Mouse (Mus musculus): Measurements from ENCODE around the gene Thtpa. TPM values are rescaled to one million over a fixed set of nuclear protein-coding genes. Genes with fewer than 3 reads are reported as not detected.

Gene Thtpa
- polyA plus RNA-seq, 1 experiment = 0.02 TPM

GRCm38 (mm10) chr14:55116425-55117200 is 22.0 kb downstream of the Thtpa start, which contains the start of gene Jph4:
Gene Jph4, minus strand, starts transcription at chr14:55116935.
- no peak within 1 kb of the TSS for H3K4me3 ChIP-seq (replicated peaks)

GRCm38 (mm10) chr14:55118852-55119251 is 24.3 kb downstream of the Thtpa start:
- Histone ChIP-seq H3K4me1 (ENCODE audit: control insufficient read depth) (peaks cover 5% of the 10 kb centered on the region), H3K9me3 (ENCODE audit: control insufficient read depth, low read length) (peaks cover 4% of the 10 kb centered on the region; the same call in 1 of the 2 replicates), H3K27me3 (ENCODE audit: control insufficient read depth) (peaks cover 64% of the 10 kb centered on the region), H3K36me3 (ENCODE audit: control insufficient read depth) (no peaks in the 10 kb centered on the region), H3K4me3 (replicated peaks) (no peak overlapping the region)
- TF ChIP-seq GATA1 (IDR thresholded peaks at IDR 0.05; ENCODE audit: low read length) = no peak
- TF ChIP-seq TAL1 (IDR thresholded peaks at IDR 0.05; ENCODE audit: low read length) = no peak

More at GRCm38 (mm10) chr14:55116425-55117200, 22.0 kb downstream of the Thtpa start, which contains the start of gene Jph4:
- TF ChIP-seq TAL1 (IDR thresholded peaks at IDR 0.05; ENCODE audit: low read length) (no peak), GATA1 (IDR thresholded peaks at IDR 0.05; ENCODE audit: low read length) (no peak)
- H3K27me3 ChIP-seq (ENCODE audit: control insufficient read depth) = peaks cover 70% of the 10 kb centered on the region
- no peaks in the 10 kb centered on the region for H3K36me3 ChIP-seq (ENCODE audit: control insufficient read depth)
- H3K4me1 ChIP-seq (ENCODE audit: control insufficient read depth) = peaks cover 5% of the 10 kb centered on the region
- peaks cover 4% of the 10 kb centered on the region; the same call in 1 of the 2 replicates for H3K9me3 ChIP-seq (ENCODE audit: control insufficient read depth, low read length)

- TF ChIP-seq TAL1 (IDR thresholded peaks at IDR 0.05; ENCODE audit: low read length) (no peak), GATA1 (IDR thresholded peaks at IDR 0.05; ENCODE audit: low read length) (no peak)
- Histone ChIP-seq H3K27me3 (ENCODE audit: control insufficient read depth) (peaks cover 56% of the 10 kb centered on the region), H3K4me3 (replicated peaks) (no peak overlapping the region), H3K9me3 (ENCODE audit: control insufficient read depth, low read length) (peaks cover 3% of the 10 kb centered on the region; the same call in 1 of the 2 replicates), H3K36me3 (ENCODE audit: control insufficient read depth) (no peaks in the 10 kb centered on the region), H3K4me1 (ENCODE audit: control insufficient read depth) (peaks cover 4% of the 10 kb centered on the region)
Observed at GRCm38 (mm10) chr14:55119421-55120134, 25.0 kb downstream of the Thtpa start.

GRCm38 (mm10) chr14:55121947-55122346 is 27.4 kb downstream of the Thtpa start:
- H3K27me3 ChIP-seq (ENCODE audit: control insufficient read depth) = peaks cover 33% of the 10 kb centered on the region
- no peaks in the 10 kb centered on the region for H3K4me1 ChIP-seq (ENCODE audit: control insufficient read depth)
- no peaks in the 10 kb centered on the region for H3K36me3 ChIP-seq (ENCODE audit: control insufficient read depth)
- TF ChIP-seq TAL1 (IDR thresholded peaks at IDR 0.05; ENCODE audit: low read length) (no peak), GATA1 (IDR thresholded peaks at IDR 0.05; ENCODE audit: low read length) (no peak)
- H3K9me3 ChIP-seq (ENCODE audit: control insufficient read depth, low read length) = no peaks in the 10 kb centered on the region
- no peak overlapping the region for H3K4me3 ChIP-seq (replicated peaks)

- Histone ChIP-seq H3K36me3 (ENCODE audit: control insufficient read depth) (no peaks in the 10 kb centered on the region), H3K9me3 (ENCODE audit: control insufficient read depth, low read length) (no peaks in the 10 kb centered on the region), H3K4me1 (ENCODE audit: control insufficient read depth) (no peaks in the 10 kb centered on the region), H3K4me3 (replicated peaks) (no peak overlapping the region), H3K27me3 (ENCODE audit: control insufficient read depth) (peaks cover 28% of the 10 kb centered on the region)
- TF ChIP-seq GATA1 (IDR thresholded peaks at IDR 0.05; ENCODE audit: low read length) = no peak
- no peak for TF ChIP-seq TAL1 (IDR thresholded peaks at IDR 0.05; ENCODE audit: low read length)
Observed at GRCm38 (mm10) chr14:55122359-55122758, 27.8 kb downstream of the Thtpa start.

GRCm38 (mm10) chr14:55125711-55126110 is 31.1 kb downstream of the Thtpa start:
- H3K36me3 ChIP-seq (ENCODE audit: control insufficient read depth) = no peaks in the 10 kb centered on the region
- no peak for TF ChIP-seq GATA1 (IDR thresholded peaks at IDR 0.05; ENCODE audit: low read length)
- TF ChIP-seq TAL1 (IDR thresholded peaks at IDR 0.05; ENCODE audit: low read length) = no peak
- H3K4me1 ChIP-seq (ENCODE audit: control insufficient read depth) = no peaks in the 10 kb centered on the region
- H3K9me3 ChIP-seq (ENCODE audit: control insufficient read depth, low read length) = no peaks in the 10 kb centered on the region
- peaks cover 12% of the 10 kb centered on the region for H3K27me3 ChIP-seq (ENCODE audit: control insufficient read depth)
- no peak overlapping the region for H3K4me3 ChIP-seq (replicated peaks)

- H3K9me3 ChIP-seq (ENCODE audit: control insufficient read depth, low read length) = no peaks in the 10 kb centered on the region
- TF ChIP-seq TAL1 (IDR thresholded peaks at IDR 0.05; ENCODE audit: low read length) (no peak), GATA1 (IDR thresholded peaks at IDR 0.05; ENCODE audit: low read length) (no peak)
- H3K4me1 ChIP-seq (ENCODE audit: control insufficient read depth) = no peaks in the 10 kb centered on the region
- H3K36me3 ChIP-seq (ENCODE audit: control insufficient read depth) = no peaks in the 10 kb centered on the region
- H3K27me3 ChIP-seq (ENCODE audit: control insufficient read depth) = peaks cover 12% of the 10 kb centered on the region
- H3K4me3 ChIP-seq (replicated peaks) = no peak overlapping the region
Observed at GRCm38 (mm10) chr14:55126521-55126920, 31.9 kb downstream of the Thtpa start.

GRCm38 (mm10) chr14:55135676-55136075 is 41.1 kb downstream of the Thtpa start:
- TF ChIP-seq TAL1 (IDR thresholded peaks at IDR 0.05; ENCODE audit: low read length) = no peak
- no peak for TF ChIP-seq GATA1 (IDR thresholded peaks at IDR 0.05; ENCODE audit: low read length)
- Histone ChIP-seq H3K9me3 (ENCODE audit: control insufficient read depth, low read length) (no peaks in the 10 kb centered on the region), H3K27me3 (ENCODE audit: control insufficient read depth) (peaks cover 2% of the 10 kb centered on the region; the same call in 1 of the 2 replicates), H3K4me3 (replicated peaks) (no peak overlapping the region), H3K36me3 (ENCODE audit: control insufficient read depth) (no peaks in the 10 kb centered on the region), H3K4me1 (ENCODE audit: control insufficient read depth) (no peaks in the 10 kb centered on the region)

- peaks cover 2% of the 10 kb centered on the region; the same call in 1 of the 2 replicates for H3K27me3 ChIP-seq (ENCODE audit: control insufficient read depth)
- H3K36me3 ChIP-seq (ENCODE audit: control insufficient read depth) = no peaks in the 10 kb centered on the region
- peaks cover 5% of the 10 kb centered on the region for H3K4me1 ChIP-seq (ENCODE audit: control insufficient read depth)
- no peaks in the 10 kb centered on the region for H3K9me3 ChIP-seq (ENCODE audit: control insufficient read depth, low read length)
- no peak overlapping the region for H3K4me3 ChIP-seq (replicated peaks)
- TF ChIP-seq TAL1 (IDR thresholded peaks at IDR 0.05; ENCODE audit: low read length) = no peak
- TF ChIP-seq GATA1 (IDR thresholded peaks at IDR 0.05; ENCODE audit: low read length) = no peak
Observed at GRCm38 (mm10) chr14:55139313-55139712, 44.7 kb downstream of the Thtpa start.

All from erythroblast, embryonic 14.5 days (primary cell).